Mouse (Mus musculus) thymus, postnatal 36 days (tissue): ENCODE data around the gene Ube2a.

Source experiments
- DNase-seq, 2 experiments: peaks; one replicate each; pipeline ENCODE4 v3.0.0; 2022; ENCODE audit warnings: mixed read lengths in 2 of 2

Ube2a gene

DNA sequence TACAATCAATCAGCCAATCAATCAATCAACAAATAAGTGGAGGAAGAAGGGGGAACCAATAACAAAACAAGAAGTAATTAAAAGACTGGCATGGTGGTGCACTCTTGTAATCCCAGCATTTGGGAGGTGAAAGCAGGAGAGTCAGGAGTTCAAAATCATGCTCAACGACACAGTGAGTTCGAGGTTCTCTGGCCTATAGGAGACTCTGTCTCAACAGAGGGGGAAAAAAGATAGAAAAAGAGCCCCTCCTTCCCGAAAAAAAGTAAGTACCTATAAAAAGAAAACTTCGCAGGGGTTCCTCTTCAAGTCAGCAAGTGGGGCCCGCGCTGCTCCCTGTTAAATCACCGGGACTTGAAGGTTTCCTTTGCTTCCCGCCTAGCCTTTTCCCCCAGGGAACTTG lies at the start of gene Ube2a, which contains the start of gene C330007P06Rik:
Gene Ube2a (plus strand): TSS at position 136 of the 400 bp plus-strand sequence.
Gene C330007P06Rik (minus strand): TSS at position 347 of the 400 bp plus-strand sequence.
- DNase-seq = no peak

- DNase-seq = no peak
Observed at GRCm38 (mm10) chrX:36823932-36824711, 49.6 kb upstream of the Ube2a start.

- DNase-seq = no peak
Observed at GRCm38 (mm10) chrX:36825032-36825431, 48.7 kb upstream of the Ube2a start.

DNA sequence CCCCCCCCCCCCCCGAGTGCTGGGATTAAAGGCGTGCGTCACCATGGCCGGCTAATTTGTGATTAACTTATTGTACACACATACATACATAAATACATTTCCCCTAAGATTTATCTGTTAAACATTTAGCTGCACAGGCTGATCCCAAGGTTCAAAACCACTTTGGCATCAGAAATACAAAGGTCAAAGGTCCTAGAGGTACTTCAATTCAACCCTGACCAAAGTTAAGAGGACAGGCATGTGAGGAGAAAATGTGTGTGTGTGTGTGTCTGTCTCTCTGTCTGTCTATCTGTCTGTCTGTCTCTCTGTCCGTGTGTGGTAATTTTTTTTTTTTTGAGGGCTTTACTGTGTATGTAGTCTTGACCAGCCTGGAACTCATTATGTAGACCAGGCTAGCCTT lies 46.8 kb upstream of the Ube2a start:
- DNase-seq = no peak

DNA sequence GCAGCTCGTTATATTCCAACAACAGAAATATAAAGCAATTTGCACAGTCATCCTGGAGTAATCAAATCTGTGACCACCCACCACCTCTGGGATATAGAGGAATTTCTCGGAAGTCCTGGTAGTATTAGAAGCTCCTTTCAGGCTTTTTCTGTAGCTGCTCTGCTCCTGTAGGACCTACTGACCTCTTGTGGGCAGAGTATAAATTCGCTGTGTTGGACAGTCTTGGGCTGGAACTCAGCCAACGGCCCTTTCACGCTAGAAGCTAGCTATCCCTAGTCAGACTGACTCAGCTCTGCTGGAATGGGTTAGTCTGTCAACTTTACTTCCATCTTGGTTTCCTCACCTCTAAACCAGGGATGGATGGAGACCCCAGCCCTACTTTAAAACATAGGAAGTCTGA lies 43.4 kb upstream of the Ube2a start:
- DNase-seq = no peak

DNA sequence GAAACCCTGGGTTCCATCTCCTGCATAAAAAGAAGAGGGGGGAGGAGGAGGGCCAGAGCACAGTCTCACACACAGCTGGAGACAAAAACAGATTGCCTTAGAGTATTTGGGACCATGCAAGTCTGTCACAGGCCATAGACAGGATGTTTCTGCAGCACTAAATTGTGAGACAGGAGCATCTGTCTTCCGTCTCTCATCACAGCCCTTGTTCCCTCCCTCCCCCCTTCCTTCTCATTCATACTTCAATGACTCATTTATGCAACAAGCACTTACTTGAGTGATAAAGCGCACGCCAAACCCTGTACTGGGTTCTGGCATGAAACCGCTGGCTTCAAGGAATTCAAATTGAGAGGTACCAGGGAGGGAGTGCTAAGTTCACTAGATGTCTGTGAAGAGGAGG lies 42.1 kb upstream of the Ube2a start:
- DNase-seq = no peak

DNA sequence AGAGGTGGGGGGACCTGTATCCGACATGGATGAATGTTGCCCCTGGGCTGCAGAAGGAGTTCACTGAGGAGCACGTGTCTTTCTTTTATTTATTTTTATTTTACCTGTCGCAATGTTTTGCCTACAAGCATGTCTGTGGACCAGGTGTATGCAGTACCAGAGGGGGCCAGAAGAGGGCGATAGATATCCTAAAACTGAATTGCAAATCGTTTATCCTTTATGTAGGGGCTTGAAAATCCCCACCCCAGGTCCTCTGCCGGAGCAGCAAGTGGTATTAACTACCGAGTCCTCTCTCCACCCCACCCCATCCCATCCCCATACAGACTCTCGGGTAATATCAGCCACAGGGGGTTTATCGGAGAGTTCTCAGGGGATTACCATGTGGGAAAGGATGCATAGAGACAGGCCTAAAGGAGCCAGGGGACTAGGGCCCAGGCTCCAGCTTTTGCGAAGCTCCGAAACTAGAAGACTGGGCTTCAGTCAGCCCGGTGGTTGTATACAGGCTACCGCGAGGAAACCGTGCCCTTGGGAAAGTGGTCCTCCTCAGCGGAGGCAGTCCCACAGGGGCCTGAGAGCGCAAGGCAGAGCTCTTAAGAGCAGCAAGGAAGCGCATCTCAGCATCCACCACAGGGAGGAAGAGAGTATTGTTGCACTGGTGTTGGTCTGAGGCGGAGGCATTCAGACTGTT lies 40.2 kb upstream of the Ube2a start:
- DNase-seq = peak; percentile 61 to 71

DNA sequence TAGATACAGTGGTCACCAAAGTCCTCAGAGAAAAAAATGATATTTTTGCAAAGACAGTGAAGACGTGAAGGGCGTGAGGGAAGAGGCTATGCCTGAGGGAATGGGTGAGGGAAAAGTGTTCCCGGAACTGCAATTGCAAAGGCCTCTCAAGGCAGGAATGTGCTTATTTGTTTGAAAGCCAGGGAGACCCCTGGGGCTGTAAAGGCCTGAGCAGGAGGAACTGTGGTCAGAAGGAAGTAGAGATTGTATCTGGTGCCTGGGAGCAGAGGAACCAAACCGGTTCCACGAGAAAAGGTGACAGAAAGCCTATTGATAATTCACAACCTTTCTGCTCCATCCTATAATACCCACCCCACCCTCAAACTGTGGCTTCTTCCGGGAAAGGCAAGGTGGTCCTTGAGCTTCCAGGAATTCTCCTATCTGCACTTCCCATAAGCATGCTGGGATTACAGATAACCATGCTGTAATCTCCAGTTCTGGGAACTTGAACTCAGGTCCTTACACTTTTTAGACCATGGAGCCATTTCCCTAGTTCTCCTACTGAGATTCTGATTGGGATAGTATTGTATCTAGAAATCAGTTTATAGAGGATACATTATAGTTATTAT lies 36.5 kb upstream of the Ube2a start:
- no peak for DNase-seq

GRCm38 (mm10) chrX:36839391-36839790 lies 34.3 kb upstream of the Ube2a start:
- no peak for DNase-seq

DNA sequence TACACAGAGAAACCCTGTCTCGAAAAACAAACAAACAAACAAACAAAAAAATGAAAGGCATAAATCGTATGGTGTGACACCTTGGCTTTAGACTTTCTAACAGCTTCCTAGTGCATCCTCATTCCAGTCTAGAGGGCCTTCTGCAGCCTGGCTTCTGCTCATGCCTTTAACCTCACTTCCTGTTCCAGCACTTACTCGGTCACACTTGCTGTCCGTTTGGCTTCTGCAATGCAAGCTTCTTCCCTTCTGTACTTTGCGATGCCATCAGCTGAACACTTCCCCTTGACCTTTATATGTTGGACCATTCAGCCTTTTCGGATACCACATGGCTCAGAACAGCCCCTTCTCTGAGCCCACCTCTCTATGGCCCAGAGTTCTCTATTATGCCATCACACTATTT lies 32.0 kb upstream of the Ube2a start:
- no peak for DNase-seq

- no peak for DNase-seq
Observed at GRCm38 (mm10) chrX:36843346-36843990, 30.2 kb upstream of the Ube2a start.

DNA sequence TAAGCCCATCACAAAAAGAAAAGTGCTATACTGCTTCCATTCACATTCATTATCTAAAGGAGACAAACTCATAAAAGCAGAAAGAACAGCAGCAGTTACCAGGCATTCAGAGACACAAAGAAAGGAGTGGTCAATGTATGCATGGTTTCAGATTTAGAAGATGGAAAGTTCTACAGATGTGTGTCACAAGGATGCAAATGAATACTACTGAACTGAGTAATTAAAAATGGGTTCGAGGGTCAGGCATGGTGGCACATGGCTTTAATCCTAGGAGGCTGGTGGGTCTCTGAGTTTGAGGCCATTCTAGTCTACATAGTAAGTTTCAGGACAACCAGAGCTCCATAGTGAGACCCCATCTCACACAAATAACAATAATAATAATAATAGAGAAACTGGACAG lies 26.5 kb upstream of the Ube2a start:
- DNase-seq = no peak

GRCm38 (mm10) chrX:36852631-36853030 lies 21.1 kb upstream of the Ube2a start:
- DNase-seq = no peak

- peak; percentile 74 to 80 for DNase-seq
Observed at GRCm38 (mm10) chrX:36863766-36864608, 9.7 kb upstream of the Ube2a start.

- DNase-seq = no peak
Observed at GRCm38 (mm10) chrX:36864609-36865328, 8.9 kb upstream of the Ube2a start.

GRCm38 (mm10) chrX:36870372-36870771 lies 3.3 kb upstream of the Ube2a start:
- DNase-seq = no peak

- peak; percentile 90 to 91 for DNase-seq
Observed at GRCm38 (mm10) chrX:36874178-36874696, 537 bp downstream of the Ube2a start.

- DNase-seq = no peak
Observed at GRCm38 (mm10) chrX:36874704-36875128, 1.0 kb downstream of the Ube2a start.

GRCm38 (mm10) chrX:36884719-36885118 lies 11.0 kb downstream of the Ube2a start:
- peak; percentile 15 to 21 for DNase-seq

GRCm38 (mm10) chrX:36898931-36899330 lies 25.2 kb downstream of the Ube2a start:
- DNase-seq = peak in 1 of 2 experiments; percentile 17

DNA sequence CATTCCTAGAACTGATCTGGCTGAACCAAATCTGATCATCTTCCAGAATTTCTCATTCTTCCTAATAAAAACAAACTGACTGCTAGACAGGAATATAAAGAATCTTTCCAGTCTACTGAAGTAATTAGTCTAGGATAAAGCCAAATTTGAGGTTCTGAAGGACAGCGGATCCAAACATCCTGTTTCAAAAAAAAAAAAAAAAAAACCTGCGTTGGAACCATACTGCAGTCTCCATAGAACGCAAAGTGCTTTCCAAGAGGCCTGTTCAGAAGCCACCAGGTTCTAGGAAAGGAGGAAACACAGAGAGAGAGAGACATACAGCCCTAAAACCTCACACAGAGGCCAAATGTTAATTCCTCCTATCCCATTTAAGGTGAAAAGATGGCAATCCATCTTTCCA lies 28.0 kb downstream of the Ube2a start:
- DNase-seq = no peak
